Mouse (Mus musculus) G1E (cell line): Measurements from ENCODE around the gene Cap2.

Experiments used
- CTCF ChIP-seq: IDR thresholded peaks from 2 replicates; pipeline ENCODE4 v1.5.1; 2012; ENCODE audit warnings: low read depth, low read length, inconsistent platforms, mixed read lengths
- GATA1 ChIP-seq: IDR thresholded peaks from 2 replicates; pipeline ENCODE4 v1.6.1; 2012; ENCODE audit warnings: borderline replicate concordance, low read length, inconsistent platforms, mixed read lengths
- GATA2 ChIP-seq: IDR thresholded peaks from 2 replicates; pipeline ENCODE4 v1.6.1; 2012; ENCODE audit warnings: low read depth, low read length, inconsistent platforms, borderline replicate concordance
- POLR2AphosphoS5 ChIP-seq: IDR thresholded peaks from 2 replicates; pipeline ENCODE4 v1.6.1; 2012; ENCODE audit warnings: low read depth, low read length, inconsistent platforms; ENCODE audit not compliant: insufficient replicate concordance
- TAL1 ChIP-seq: conservative IDR thresholded peaks from 2 replicates; pipeline ENCODE4 v1.6.1; 2012; ENCODE audit warnings: low read depth, low read length, inconsistent platforms, mixed read lengths

DNA sequence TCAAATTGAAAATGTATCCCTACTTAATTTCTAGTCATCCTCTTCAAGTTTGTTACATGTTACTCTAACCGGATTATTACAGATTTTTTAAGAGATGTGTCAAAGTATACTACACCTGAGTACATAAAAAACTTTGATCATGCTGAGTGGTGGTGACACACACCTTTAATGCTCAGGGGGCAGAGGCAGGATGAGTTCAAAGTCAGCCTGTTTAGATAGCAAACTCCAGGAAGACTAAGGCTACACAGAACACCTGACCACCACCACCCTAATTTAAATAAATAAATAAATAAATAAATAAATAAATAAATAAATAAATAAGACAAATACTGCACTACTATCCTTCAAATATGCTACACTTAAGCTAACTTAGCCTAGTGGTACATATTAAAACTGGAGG lies 194.3 kb downstream of the Cap2 start:
- no peak for TF ChIP-seq CTCF
- TF ChIP-seq GATA1: no peak
- no peak for TF ChIP-seq POLR2AphosphoS5
- no peak for TF ChIP-seq TAL1
- TF ChIP-seq GATA2: no peak
